Mouse (Mus musculus): Measurements from ENCODE around the gene Zdhhc3.

Gene Zdhhc3

GRCm38 (mm10) chr9:123115566-123115965, 2.6 kb upstream of the Zdhhc3 start:
- DNase-seq (ENCODE audit: low read depth, low spot score): no peak

- DNase-seq (ENCODE audit: low read depth, low spot score): no peak
Observed at GRCm38 (mm10) chr9:123113931-123114330, 926 bp upstream of the Zdhhc3 start.

- DNase-seq (ENCODE audit: low read depth, low spot score): no peak
Observed at GRCm38 (mm10) chr9:123111751-123112221, 1.2 kb downstream of the Zdhhc3 start.

- no peak for DNase-seq (ENCODE audit: low read depth, low spot score)
Observed at GRCm38 (mm10) chr9:123109188-123109587, 3.8 kb downstream of the Zdhhc3 start.

GRCm38 (mm10) chr9:123107186-123107585, 5.8 kb downstream of the Zdhhc3 start:
- DNase-seq (ENCODE audit: low read depth, low spot score): no peak

GRCm38 (mm10) chr9:123104362-123104761, 8.6 kb downstream of the Zdhhc3 start:
- no peak for DNase-seq (ENCODE audit: low read depth, low spot score)

- no peak for DNase-seq (ENCODE audit: low read depth, low spot score)
Observed at GRCm38 (mm10) chr9:123103425-123103824, 9.6 kb downstream of the Zdhhc3 start.

- DNase-seq (ENCODE audit: low read depth, low spot score): no peak
Observed at GRCm38 (mm10) chr9:123099631-123100455, 13.2 kb downstream of the Zdhhc3 start.

GRCm38 (mm10) chr9:123090844-123091243, 22.2 kb downstream of the Zdhhc3 start:
- DNase-seq (ENCODE audit: low read depth, low spot score): no peak

- no peak for DNase-seq (ENCODE audit: low read depth, low spot score)
Observed at GRCm38 (mm10) chr9:123087558-123087957, 25.4 kb downstream of the Zdhhc3 start.

GRCm38 (mm10) chr9:123085373-123085772, 27.6 kb downstream of the Zdhhc3 start:
- no peak for DNase-seq (ENCODE audit: low read depth, low spot score)

GRCm38 (mm10) chr9:123080796-123081195, 32.2 kb downstream of the Zdhhc3 start:
- DNase-seq (ENCODE audit: low read depth, low spot score): no peak

GRCm38 (mm10) chr9:123080355-123080754, 32.6 kb downstream of the Zdhhc3 start:
- DNase-seq (ENCODE audit: low read depth, low spot score): no peak

- no peak for DNase-seq (ENCODE audit: low read depth, low spot score)
Observed at GRCm38 (mm10) chr9:123079149-123079548, 33.9 kb downstream of the Zdhhc3 start.

GRCm38 (mm10) chr9:123060172-123060571, 52.8 kb downstream of the Zdhhc3 start:
- DNase-seq (ENCODE audit: low read depth, low spot score): no peak

GRCm38 (mm10) chr9:123058724-123059292, 54.2 kb downstream of the Zdhhc3 start:
- DNase-seq (ENCODE audit: low read depth, low spot score): no peak

GRCm38 (mm10) chr9:123047665-123048064, 65.3 kb downstream of the Zdhhc3 start:
- no peak for DNase-seq (ENCODE audit: low read depth, low spot score)

- no peak for DNase-seq (ENCODE audit: low read depth, low spot score)
Observed at GRCm38 (mm10) chr9:123034426-123034825, 78.6 kb downstream of the Zdhhc3 start, which contains the start of gene Tgm4. TSS of gene Tgm4 (plus strand) at chr9:123034726.

GRCm38 (mm10) chr9:123031496-123032246, 81.3 kb downstream of the Zdhhc3 start:
- no peak for DNase-seq (ENCODE audit: low read depth, low spot score)

- DNase-seq (ENCODE audit: low read depth, low spot score): no peak
Observed at GRCm38 (mm10) chr9:123024201-123024600, 88.8 kb downstream of the Zdhhc3 start.

- DNase-seq (ENCODE audit: low read depth, low spot score): peak; percentile 21
Observed at GRCm38 (mm10) chr9:123021636-123022379, 91.2 kb downstream of the Zdhhc3 start.
